Mouse (Mus musculus) granulocyte monocyte progenitor cell, adult 5-6 weeks (primary cell): ENCODE measurements at regions not wholly inside any gene's neighbourhood (a gene's known extent, or its start where the extent isn't known, plus 50 kb on each side); places are given as distances from the start of the nearest gene placed in this dataset.

ENCODE experiments used
- ATAC-seq: replicated peaks from 2 replicates; pipeline ENCODE4 v1.8.0; 2016; ENCODE audit warnings: mild to moderate bottlenecking, moderate TSS enrichment, inconsistent platforms; ENCODE audit not compliant: poor library complexity, severe bottlenecking

DNA sequence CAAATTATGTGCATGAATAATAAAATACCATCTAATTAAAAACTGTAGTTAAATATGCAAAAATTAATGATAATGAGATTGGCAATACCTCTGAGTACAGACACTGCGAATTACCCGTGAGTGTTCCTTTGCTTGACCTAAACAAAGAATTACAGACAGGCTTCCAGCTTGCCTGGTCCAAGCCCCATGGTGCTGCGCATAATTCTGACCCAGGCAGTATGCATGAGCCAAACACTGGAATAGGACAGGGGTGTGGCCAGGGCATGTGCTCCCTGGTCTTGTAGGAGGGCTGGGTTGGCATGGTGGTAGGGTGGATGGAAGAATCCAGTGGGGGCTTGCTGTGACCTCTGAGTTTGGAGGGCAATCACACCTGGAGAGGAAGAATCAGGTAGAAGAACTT lies 172.8 kb upstream of the Irx3 start:
- no peak for ATAC-seq

- ATAC-seq = no peak
These were observed 172.1 kb upstream of the Irx3 start for GRCm38 (mm10) chr8:91973951-91974439.

DNA sequence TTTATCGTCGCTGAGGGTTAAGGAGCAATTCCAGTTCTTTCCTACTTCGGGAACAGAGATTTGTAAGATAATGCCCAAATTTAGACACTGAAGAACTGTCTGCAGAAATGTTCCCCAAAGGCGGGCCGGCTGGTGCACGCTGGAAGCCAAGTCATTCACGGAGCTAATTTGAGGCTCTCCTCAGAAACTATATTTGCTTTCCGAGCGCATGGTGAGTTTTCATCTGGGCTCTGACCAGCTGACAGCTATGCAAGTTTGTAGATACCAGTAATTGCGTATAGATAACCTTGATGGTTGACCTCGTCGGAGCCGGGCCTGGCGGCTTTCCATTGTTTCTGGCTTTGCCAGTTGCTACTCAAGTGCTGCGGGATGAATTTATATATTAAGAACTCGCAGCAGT lies 165.5 kb upstream of the Irx3 start:
- ATAC-seq = no peak

- ATAC-seq = 0 out of 2 replicates have a peak, but pooled peaks have one; percentile 25
These were observed 165.1 kb upstream of the Irx3 start for GRCm38 (mm10) chr8:91966891-91967370.

- no peak for ATAC-seq
These were observed 159.8 kb upstream of the Irx3 start for GRCm38 (mm10) chr8:91961696-91962095.

DNA sequence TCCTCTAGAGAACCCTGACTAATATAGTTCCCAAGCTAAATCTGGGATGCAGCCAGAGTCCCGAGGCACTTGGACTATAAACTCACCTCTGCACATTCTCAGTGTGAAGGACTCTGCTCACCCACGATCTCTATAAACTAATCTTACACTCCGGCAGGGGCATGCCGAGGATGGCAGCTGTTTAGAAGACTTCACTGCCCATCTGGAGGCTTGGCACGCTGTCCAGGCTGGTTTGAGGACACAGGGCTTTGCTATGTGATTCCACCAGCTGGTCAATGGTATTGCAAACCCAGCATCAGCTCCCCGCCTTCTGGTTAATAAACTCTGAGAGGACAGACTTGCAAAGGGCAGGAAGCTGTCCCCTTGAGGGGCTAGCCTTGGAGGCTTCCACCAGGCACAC lies 153.3 kb upstream of the Irx3 start:
- no peak for ATAC-seq

GRCm38 (mm10) chr8:91952981-91953380 lies 151.1 kb upstream of the Irx3 start:
- ATAC-seq = no peak

- no peak for ATAC-seq
These were observed 147.2 kb upstream of the Irx3 start for GRCm38 (mm10) chr8:91949110-91949509.

DNA sequence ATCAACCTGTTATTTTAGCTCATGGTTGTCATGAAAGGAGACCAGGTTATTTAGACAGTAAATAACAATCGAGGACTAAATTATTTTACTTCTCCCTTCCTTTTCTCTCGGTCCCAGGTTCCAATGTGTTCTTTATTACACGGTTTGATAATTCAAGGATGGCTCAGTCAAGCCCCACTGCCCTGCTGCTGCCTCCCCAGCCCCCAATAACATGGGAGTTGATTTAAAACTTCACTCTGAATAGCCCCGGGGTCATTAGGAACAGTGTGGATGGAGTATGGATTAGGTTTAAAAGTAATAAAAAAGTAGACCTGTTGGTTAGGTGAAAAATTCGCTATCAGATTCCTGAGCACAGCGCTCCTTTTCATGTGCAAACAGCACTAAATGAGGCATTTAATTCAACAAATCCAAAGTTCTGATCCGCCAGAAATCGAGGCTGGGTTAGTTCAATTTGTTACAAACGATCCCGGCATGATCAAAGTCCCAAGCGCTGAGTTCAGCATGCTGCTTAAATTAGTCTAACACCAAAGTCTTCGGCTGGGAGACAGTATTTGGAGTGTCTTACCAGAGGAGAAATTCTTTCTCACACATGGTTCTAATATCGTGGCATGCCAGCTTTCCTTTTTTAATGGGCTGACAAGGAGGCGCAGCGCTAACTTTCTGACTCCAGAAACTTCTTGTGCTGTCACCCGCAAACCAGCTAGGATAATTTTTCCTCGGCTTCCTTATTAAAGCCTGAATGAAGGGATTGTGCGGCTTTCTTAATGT lies 146.5 kb upstream of the Irx3 start:
- no peak for ATAC-seq

DNA sequence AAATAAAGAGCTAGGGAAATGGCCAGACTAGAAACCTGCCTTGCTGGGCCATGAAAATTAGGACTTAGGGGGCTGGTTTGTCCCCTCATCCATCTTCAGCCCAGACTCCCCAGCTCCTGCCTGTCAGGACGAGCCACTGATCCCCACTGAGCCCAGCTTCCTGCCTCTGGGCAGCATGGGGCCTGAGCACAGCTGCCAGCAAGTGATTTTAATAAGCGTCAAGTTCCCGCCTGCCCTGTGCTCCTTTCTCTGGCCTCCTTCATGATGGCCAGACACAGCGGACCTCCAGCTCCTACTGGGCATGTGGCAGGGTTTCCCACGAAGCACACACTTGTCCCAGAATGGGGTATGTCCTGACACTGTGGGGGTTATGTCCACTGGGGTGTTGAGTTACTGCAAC lies 139.1 kb upstream of the Irx3 start:
- ATAC-seq = no peak

DNA sequence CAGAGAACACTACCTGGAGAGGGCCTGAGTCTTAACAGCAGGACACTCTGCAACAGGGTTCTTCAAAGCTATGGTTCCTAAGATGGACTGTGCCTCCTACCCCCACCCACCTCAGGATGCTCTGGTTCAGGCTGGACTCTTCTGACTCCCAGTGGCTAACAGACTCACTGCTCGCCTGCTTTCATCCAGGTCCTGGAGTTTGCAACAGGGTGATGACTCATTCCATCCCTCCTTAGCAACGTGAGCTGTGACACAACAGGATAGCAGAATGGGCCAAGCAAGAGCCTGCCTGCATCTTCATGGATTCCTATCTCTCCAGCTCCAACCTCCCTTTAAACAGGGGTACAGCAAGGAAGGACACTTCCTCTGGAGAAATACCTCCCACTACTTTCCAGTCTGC lies 135.4 kb upstream of the Irx3 start:
- no peak for ATAC-seq

DNA sequence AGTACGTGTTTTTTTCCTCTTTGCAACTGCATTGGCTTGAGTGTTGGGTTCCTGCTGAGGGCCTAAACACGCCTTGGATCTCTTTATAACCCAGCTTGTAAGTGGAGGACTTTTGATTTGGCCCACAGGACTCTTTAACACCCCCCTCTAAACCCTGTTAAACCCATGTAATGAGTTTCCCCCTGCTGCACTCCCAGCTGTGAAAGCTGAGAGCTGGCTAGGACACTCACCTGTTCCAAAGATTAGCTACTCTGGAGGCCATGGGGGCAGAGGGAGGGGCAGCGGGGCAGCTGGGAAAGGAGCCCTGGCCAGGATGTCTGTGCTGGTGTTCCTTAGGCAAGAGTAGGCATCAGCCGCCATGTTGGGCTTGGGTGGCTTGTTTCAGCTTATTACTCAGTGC lies 128.7 kb upstream of the Irx3 start:
- no peak for ATAC-seq

- no peak for ATAC-seq
These were observed 124.2 kb upstream of the Irx3 start for GRCm38 (mm10) chr8:91925968-91926524.

DNA sequence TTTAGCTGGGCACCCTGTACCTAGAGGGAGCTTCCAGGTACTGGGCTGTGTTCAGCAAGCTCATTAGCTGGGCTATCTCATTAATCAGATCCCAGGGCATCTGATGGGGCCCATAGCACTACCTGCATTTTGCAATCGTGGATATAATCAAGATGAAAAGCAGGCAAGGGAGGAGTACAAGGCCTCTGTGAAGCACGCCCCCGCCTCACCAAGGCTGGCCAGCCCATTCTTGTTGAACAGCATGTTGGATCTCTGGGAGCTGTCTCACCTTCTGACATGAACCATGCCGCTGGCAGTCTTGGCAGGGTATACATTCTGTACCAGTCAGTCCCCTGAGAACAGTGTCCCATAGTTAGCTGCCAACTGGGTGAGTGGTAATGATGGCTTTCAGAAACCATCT lies 122.3 kb upstream of the Irx3 start:
- no peak for ATAC-seq

GRCm38 (mm10) chr8:91922211-91922874 lies 120.5 kb upstream of the Irx3 start:
- ATAC-seq = no peak

DNA sequence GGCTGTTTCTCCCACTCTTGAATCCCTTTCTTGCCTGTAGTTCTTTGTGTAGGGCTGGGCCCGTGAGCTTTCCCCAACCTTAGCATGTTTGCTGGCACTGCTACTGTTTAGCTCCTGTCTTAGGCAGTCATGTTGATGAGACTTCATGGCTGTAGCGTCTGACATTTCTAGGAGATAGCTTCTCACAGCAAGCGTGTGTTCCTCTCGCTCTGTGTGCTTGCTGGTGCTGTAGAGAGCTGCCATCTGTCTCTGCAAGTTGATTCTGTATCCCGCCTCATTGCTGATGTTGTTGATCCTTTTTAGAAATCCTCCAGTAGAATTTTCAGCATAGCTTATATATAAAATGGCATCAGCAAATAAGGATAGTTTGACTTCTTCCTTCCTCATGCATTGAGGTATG lies 116.0 kb upstream of the Irx3 start:
- no peak for ATAC-seq

DNA sequence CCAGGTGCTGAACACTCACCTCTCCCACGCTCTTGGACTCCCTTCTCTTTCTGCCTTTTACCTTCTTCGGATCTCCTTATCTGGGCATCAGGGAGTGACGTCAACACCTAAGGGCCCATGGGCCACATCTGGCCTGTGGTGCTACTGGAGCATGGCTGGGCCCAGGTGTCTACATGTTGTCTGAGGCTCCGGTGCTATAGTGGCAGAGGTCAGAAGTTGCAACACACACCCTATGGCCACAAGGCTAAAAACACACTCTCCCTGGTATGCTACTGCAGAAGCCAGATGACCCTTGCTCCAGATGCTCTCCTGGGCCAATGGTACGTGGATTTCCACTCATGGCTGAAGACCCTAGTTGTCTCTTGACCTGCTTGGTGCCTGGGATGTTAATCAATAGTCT lies 112.1 kb upstream of the Irx3 start:
- ATAC-seq = no peak

DNA sequence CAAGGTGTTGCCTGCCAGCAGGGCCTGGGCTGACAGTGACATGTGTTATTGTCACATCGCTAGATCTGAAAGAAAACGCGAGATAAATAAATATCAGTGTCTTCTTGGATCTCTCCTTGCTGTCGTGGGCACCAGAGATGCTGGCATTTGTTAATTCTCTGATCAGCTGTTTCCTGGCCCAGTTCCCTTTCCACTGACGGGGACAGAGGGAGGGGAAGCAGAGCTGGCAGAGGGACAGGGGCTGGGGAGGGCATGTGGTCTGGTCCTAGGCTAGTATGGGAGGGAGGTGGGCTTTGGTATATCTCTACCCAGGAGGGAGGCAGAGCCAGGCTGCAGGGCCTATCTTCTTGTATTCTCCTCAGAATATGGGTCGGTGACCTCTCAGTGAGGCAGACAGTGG lies 111.3 kb upstream of the Irx3 start:
- ATAC-seq = no peak

GRCm38 (mm10) chr8:91909637-91910383 lies 107.9 kb upstream of the Irx3 start:
- no peak for ATAC-seq

GRCm38 (mm10) chr8:91908731-91909353 lies 107.0 kb upstream of the Irx3 start:
- ATAC-seq = no peak
